ENCODE assay signal across 22 mouse cellular contexts in the genomic region with DNA sequence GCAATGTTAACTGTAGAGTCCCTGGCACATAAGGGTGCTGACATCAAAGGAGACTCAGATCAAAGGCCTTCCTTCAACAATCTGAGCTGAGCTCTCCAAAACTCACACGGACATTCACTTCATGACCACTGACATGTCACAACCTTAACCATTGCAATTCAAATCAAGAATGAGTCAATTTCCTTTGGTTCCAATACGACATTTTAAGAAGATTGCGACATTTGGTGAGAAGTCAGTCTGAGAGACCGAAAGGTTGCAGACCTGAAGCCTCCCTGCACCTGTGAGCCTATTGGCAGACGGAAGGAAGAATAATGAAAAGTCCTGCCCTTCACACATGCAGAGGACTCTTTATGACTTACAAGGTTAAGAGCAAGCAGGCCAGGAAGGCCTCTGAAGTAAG. TPM values are rescaled to one million over a fixed set of nuclear protein-coding genes. Genes with fewer than 3 reads are reported as not detected.
A peak's percentile ranks its signal among the peaks of the same experiment; 100 is the strongest.
DNase-seq lines count a peak whose midpoint lies in the region; ATAC-seq and TF ChIP-seq lines count a peak whose summit lies in the region.
"Had no signal": no experiment of that assay in that cellular context is flagged by ENCODE, and none has a peak within 500 bp of the region (broad histone marks: within the 10 kb centered on the region; RNA-seq: fewer than 3 reads in every experiment).

No protein-coding gene starts in this region.

- TF ChIP-seq POLR2A in small intestine, adult 2 months (IDR thresholded peaks at IDR 0.05; ENCODE audit: low read depth, low read length), result no peak

- intact Hi-C loops in left cerebral cortex, postnatal 36 days (cut with DNase I), result no loop called here

- no peak overlapping the region for H3K4me3 ChIP-seq in layer of hippocampus, adult 2 months
- no peak overlapping the region for H3K4me3 ChIP-seq in small intestine, adult 2 months (ENCODE audit: low read depth, low read length)
- H3K4me3 ChIP-seq: forebrain, embryonic 12.5 days; heart, embryonic 15.5 days; hindbrain, embryonic 15.5 days; liver, embryonic 12.5 days; midbrain, embryonic 13.5 days; myocyte had no signal

- peaks cover 24% of the 10 kb centered on the region for H3K4me1 ChIP-seq in small intestine, adult 2 months (ENCODE audit: control insufficient read depth, insufficient read depth, insufficient read length, low read length)
- H3K4me1 ChIP-seq: forebrain, embryonic 12.5 days; midbrain, embryonic 13.5 days had no signal

- H3K36me3 ChIP-seq in small intestine, adult 2 months (ENCODE audit: control insufficient read depth, insufficient read depth, low read length), result peaks cover 84% of the 10 kb centered on the region

- no peaks in the 10 kb centered on the region for H3K27me3 ChIP-seq in small intestine, adult 2 months (ENCODE audit: control insufficient read depth, insufficient read depth, low read length)
- H3K27me3 ChIP-seq: forebrain, embryonic 12.5 days; heart, embryonic 15.5 days; hindbrain, embryonic 15.5 days; liver, embryonic 12.5 days; midbrain, embryonic 13.5 days had no signal

- WGBS in small intestine, adult 2 months, result 79% methylated on average over 5 of the region's 5 CpGs

- ATAC-seq in CD4-positive, CD25-positive, alpha-beta regulatory T cell, adult 4 months, result peak; percentile 39
- peak; percentile 49 for ATAC-seq in inflammation-experienced regulatory T-cells, adult 6 months
- ATAC-seq: liver, embryonic 12.5 days; midbrain, embryonic 13.5 days had no signal

- TF ChIP-seq CTCF in layer of hippocampus, adult 2 months (conservative IDR thresholded peaks at IDR 0.05), result no peak
- no peak for TF ChIP-seq CTCF in small intestine, adult 2 months (IDR thresholded peaks at IDR 0.05; ENCODE audit: extremely low read depth, insufficient read length, insufficient replicate concordance, low read depth, low read length)

- peak overlapping the region; percentile 46; the same call in 1 of the 2 replicates for H3K27ac ChIP-seq in layer of hippocampus, adult 2 months
- peak overlapping the region; percentile 52; the same call in 1 of the 2 replicates for H3K27ac ChIP-seq in small intestine, adult 2 months (ENCODE audit: insufficient read depth, low read depth, low read length)
- H3K27ac ChIP-seq: forebrain, embryonic 12.5 days; heart, embryonic 15.5 days; hindbrain, embryonic 15.5 days; liver, embryonic 12.5 days; midbrain, embryonic 13.5 days had no signal

- DNase-seq in layer of hippocampus, adult 2 months (ENCODE audit: low spot score in 2 of 2), result no peak
- DNase-seq in layer of hippocampus, adult 8-10 months (ENCODE audit: low spot score in 2 of 2), result no peak
- no peak for DNase-seq in left cerebral cortex, postnatal 36 days (ENCODE audit: low spot score in 2 of 2)
- no peak for DNase-seq in cerebellum, postnatal 36 days
- DNase-seq: adrenal gland, postnatal 14 days; gastrocnemius, postnatal 25 days; heart, postnatal 4 days; kidney, adult 2 months; kidney, postnatal 10 days; left cerebral cortex, postnatal 4 days; lung, adult 2 months; right cerebral cortex, postnatal 4 days; thymus, postnatal 14 days had no signal

RNA-seq across cellular contexts. Expression of gene Max, which starts 11.7 kb away (rescaled TPM):
- 10 to 100 TPM; 69.6 to 78.7 TPM for total RNA-seq in layer of hippocampus, adult 2 months (2021)
- 10 to 100 TPM; 70.9 to 85.2 (median 79.5) TPM for total RNA-seq in layer of hippocampus, adult 8-10 months (2022)
- polyA plus RNA-seq in CD4-positive, CD25-positive, alpha-beta regulatory T cell, adult 4 months (2017; shearing (Covaris generic)), result 100 to 1,000 TPM in 1 of 2 experiments, 10 to 100 TPM in 1; 38.1 to 126 TPM
- polyA plus RNA-seq in inflammation-experienced regulatory T-cells, adult 6 months (2017; shearing (Covaris generic)), result 100 to 1,000 TPM in 1 of 3 experiments, 10 to 100 TPM in 2; 39.5 to 114 (median 83.1) TPM
- 34.6 and 99.1 TPM in 2 replicates for polyA plus RNA-seq in small intestine, adult 2 months (2012; rRNA removed)
- total RNA-seq in left cerebral cortex, postnatal 36 days (2021), result 10 to 100 TPM; 67.9 to 77.1 TPM
